Mouse (Mus musculus) thymus, adult 18-20 months (tissue): ENCODE data around the gene Olfr748.
"Not testable (repeated sequence)": the region's sequence is repeated elsewhere in the genome, so short reads cannot be mapped to it uniquely, and the experiment has no call there.

Experiments
- DNase-seq, 2 experiments: peaks; one replicate each; pipeline ENCODE4 v3.0.0; 2022; ENCODE audit warnings: mixed read lengths in 2 of 2

The Olfr748 gene

GRCm38 (mm10) chr14:50707073-50707472, at the start of gene Olfr748:
Gene Olfr748, plus strand, starts transcription at chr14:50707373.
- no peak for DNase-seq

- DNase-seq, result no peak
Observed at GRCm38 (mm10) chr14:50693106-50693505, 14.1 kb upstream of the Olfr748 start, which contains the start of gene Olfr747. Gene Olfr747, minus strand, starts transcription at chr14:50693206.

DNA sequence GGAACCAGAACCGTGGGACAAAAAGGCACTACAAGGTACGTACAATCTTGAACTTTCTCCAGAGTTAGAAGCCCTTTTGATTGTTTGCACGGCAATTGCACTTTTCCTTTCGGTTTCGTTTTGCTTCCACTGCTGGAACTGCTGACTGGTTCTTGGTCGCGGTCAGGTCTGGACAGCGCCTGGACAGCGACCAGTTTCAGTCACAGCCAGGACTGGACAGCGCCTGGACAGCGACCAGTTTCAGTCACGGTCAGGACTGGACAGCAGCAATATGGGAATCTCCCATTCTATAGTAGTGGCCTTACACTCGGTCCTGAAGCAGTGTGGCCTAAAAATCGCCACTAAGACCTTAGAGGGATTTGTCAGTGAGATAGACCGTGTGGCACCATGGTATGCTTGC, 12.7 kb downstream of the Olfr748 start:
- not testable (repeated sequence) for DNase-seq

DNA sequence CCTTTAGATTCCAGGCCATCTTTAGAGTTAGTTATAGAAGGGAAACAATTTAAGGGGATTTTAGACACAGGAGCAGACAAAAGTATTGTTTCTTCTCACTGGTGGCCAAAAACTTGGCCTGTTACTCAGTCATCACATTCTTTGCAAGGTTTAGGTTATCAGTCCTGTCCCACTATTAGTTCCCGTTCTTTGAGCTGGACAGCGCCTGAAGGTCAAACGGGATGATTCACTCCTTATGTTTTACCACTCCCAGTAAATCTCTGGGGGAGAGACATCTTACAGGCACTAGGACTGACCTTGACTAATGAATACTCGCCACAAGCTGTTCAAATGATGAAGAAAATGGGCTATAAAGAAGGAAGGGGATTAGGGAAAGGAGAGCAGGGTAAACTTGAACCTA, 15.2 kb downstream of the Olfr748 start:
- DNase-seq, result not testable (repeated sequence)

- no peak for DNase-seq
Observed at GRCm38 (mm10) chr14:50740334-50740733, 33.2 kb downstream of the Olfr748 start.

DNA sequence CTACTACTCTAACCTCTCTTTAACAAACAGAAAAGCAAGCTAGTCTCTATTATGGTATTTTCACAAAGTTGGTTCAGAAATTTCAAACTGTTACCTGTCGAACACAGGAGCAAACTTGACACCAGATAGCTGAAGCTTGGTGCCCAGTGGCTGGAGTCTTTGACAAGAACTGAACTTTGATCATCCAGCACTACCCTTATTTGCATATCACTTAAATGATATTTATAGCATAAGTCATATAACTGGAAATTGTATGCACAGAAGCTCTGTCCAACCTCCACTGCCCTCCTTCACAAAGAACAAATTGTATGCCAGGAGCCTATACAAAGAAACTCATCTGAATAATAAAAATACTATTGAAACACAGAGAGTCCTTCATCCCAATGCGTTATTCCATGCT, 34.4 kb downstream of the Olfr748 start:
- no peak for DNase-seq

- DNase-seq, result no peak
Observed at GRCm38 (mm10) chr14:50744994-50745393, 37.8 kb downstream of the Olfr748 start, which contains the start of gene Olfr749. Gene Olfr749, minus strand, starts transcription at chr14:50745094.

DNA sequence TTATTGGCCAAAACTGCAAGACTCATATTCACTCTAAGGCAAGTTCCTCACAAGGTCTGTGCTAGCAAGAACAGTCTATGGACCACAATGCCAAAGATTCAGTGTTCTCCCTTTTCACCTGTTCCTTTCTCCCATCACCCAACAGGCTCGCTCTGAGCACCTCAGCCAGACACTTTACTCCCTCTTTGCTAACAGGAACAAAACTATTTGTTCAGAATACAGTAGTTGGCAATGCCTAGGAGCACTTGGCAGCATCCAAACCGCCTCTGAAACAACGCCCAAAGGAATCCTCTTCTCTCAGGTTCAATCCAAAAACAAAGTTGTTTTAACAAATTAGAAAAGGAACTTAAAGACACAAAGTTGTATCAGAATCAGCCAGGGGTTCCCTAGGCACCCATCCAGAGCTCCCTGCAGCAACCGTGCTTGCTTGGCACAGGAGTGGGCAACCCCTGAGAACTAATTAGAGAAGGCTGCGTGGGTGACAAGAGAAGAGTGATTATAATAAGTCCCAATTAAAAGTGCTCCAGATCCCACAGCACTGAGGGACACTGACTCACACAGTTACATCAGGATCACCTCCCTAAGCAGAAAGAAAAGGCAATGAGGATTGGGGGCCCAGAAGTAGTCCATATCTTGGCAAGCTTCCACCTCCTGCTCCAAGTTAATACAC, 51.4 kb downstream of the Olfr748 start:
- no peak for DNase-seq
